Mouse (Mus musculus): ENCODE data around the gene Slc41a2.

GRCm38 (mm10) chr10:83384456-83385215, 47.0 kb upstream of the Slc41a2 start:
- TF ChIP-seq EP300 (IDR thresholded peaks at IDR 0.05; ENCODE audit: insufficient read depth, low read depth, low read length) = no peak
- no peak for TF ChIP-seq CTCF (IDR thresholded peaks at IDR 0.05; ENCODE audit: low read depth, low read length)
- TF ChIP-seq POLR2A (IDR thresholded peaks at IDR 0.05; ENCODE audit: insufficient read depth, low read length) = no peak

Measured in ES-Bruce4 (cell line).